In genomic region chr9:43976366-43976765, GRCm38 (mm10) we compare ENCODE assay signal across 23 mouse cellular contexts.
DNase-seq lines count a peak whose midpoint lies in the region; ATAC-seq and TF ChIP-seq lines count a peak whose summit lies in the region.
"Had no signal": no experiment of that assay in that cellular context is flagged by ENCODE, and none has a peak within 500 bp of the region (broad histone marks: within the 10 kb centered on the region; RNA-seq: fewer than 3 reads in every experiment).

No protein-coding gene starts in this region.

- no peak overlapping the region for H3K4me3 ChIP-seq in midbrain, embryonic 11.5 days (ENCODE audit: low read depth, low read length)
- H3K4me3 ChIP-seq in midbrain, embryonic 16.5 days (ENCODE audit: low read depth, low read length) = no peak overlapping the region
- H3K4me3 ChIP-seq in thymus, adult 2 months (ENCODE audit: control insufficient read depth, insufficient read depth, low read length) = no peak overlapping the region
- H3K4me3 ChIP-seq: embryonic facial prominence, embryonic 10.5 days; embryonic facial prominence, embryonic 12.5 days; forebrain, embryonic 13.5 days; forebrain, embryonic 15.5 days had no signal

- DNase-seq in midbrain, embryonic 11.5 days (ENCODE audit: low spot score, missing footprints) = peak; percentile 57
- DNase-seq in thymus, adult 2 months = no peak
- DNase-seq in thymus, adult 18-20 months = no peak
- DNase-seq in frontal cortex, postnatal 25 days (ENCODE audit: low spot score in 2 of 2) = no peak
- DNase-seq in right cerebral cortex, postnatal 25 days = no peak
- DNase-seq: adrenal gland, adult 8-10 months; adrenal gland, postnatal 14 days; adrenal gland, postnatal 36 days; B cell, adult 2 months; cerebellum, adult 11-12 months; cerebellum, adult 2 months; cerebellum, adult 9-10 months; cerebellum, postnatal 10 days; cerebellum, postnatal 25 days had no signal

- WGBS in midbrain, embryonic 11.5 days = 93% methylated on average over 5 of the region's 5 CpGs
- WGBS in midbrain, embryonic 16.5 days = 89% methylated on average over 5 of the region's 5 CpGs
- WGBS in thymus, adult 2 months = 32% methylated on average over 5 of the region's 5 CpGs

- H3K27me3 ChIP-seq in midbrain, embryonic 11.5 days (ENCODE audit: control insufficient read depth, insufficient read depth, low read length) = no peaks in the 10 kb centered on the region
- no peaks in the 10 kb centered on the region for H3K27me3 ChIP-seq in midbrain, embryonic 16.5 days (ENCODE audit: control insufficient read depth, insufficient read depth, low read depth, low read length)
- no peaks in the 10 kb centered on the region for H3K27me3 ChIP-seq in thymus, adult 2 months (ENCODE audit: control insufficient read depth, insufficient read depth, low read length)
- H3K27me3 ChIP-seq: embryonic facial prominence, embryonic 12.5 days; forebrain, embryonic 13.5 days; forebrain, embryonic 15.5 days had no signal

- ATAC-seq in midbrain, embryonic 11.5 days (ENCODE audit: low FRiP score) = no peak
- no peak for ATAC-seq in midbrain, embryonic 16.5 days
- peak; percentile 42 for ATAC-seq in inflammation-experienced regulatory T-cells, adult 6 months
- ATAC-seq: activated CD4-positive, CD25-positive, alpha-beta regulatory T cell, adult 4 months; forebrain, embryonic 13.5 days; forebrain, embryonic 15.5 days; Patski had no signal

- H3K36me3 ChIP-seq in midbrain, embryonic 11.5 days (ENCODE audit: control insufficient read depth, insufficient read depth, low read length) = no peaks in the 10 kb centered on the region
- H3K36me3 ChIP-seq in midbrain, embryonic 16.5 days (ENCODE audit: control insufficient read depth, insufficient read depth, low read length) = no peaks in the 10 kb centered on the region
- H3K36me3 ChIP-seq in thymus, adult 2 months (ENCODE audit: control insufficient read depth, insufficient read depth, low read length) = no peaks in the 10 kb centered on the region
- H3K36me3 ChIP-seq: embryonic facial prominence, embryonic 10.5 days; embryonic facial prominence, embryonic 12.5 days; forebrain, embryonic 15.5 days; G1E had no signal

- H3K27ac ChIP-seq in midbrain, embryonic 11.5 days (ENCODE audit: low read depth, low read length) = no peak overlapping the region
- no peak overlapping the region for H3K27ac ChIP-seq in midbrain, embryonic 16.5 days (ENCODE audit: low read length)
- peak overlapping the region; percentile 61; the same call in 1 of the 2 replicates for H3K27ac ChIP-seq in thymus, adult 2 months (ENCODE audit: control insufficient read depth, insufficient read depth, low read length)
- H3K27ac ChIP-seq: embryonic facial prominence, embryonic 10.5 days; embryonic facial prominence, embryonic 12.5 days; forebrain, embryonic 13.5 days; forebrain, embryonic 15.5 days had no signal

- TF ChIP-seq POLR2A in thymus, adult 2 months (IDR thresholded peaks at IDR 0.05; ENCODE audit: control insufficient read depth, extremely low read depth, insufficient read depth, low read length, poor library complexity) = no peak

- no peaks in the 10 kb centered on the region for H3K4me1 ChIP-seq in midbrain, embryonic 11.5 days (ENCODE audit: control insufficient read depth, insufficient read depth, low read length)
- H3K4me1 ChIP-seq in midbrain, embryonic 16.5 days (ENCODE audit: control insufficient read depth, insufficient read depth, low read length) = no peaks in the 10 kb centered on the region
- H3K4me1 ChIP-seq in thymus, adult 2 months (replicated peaks; ENCODE audit: control insufficient read depth, insufficient read depth, low read length) = peaks cover 21% of the 10 kb centered on the region
- H3K4me1 ChIP-seq: embryonic facial prominence, embryonic 12.5 days; forebrain, embryonic 15.5 days had no signal

- H3K9ac ChIP-seq in midbrain, embryonic 11.5 days (ENCODE audit: low read length) = no peak overlapping the region
- H3K9ac ChIP-seq in midbrain, embryonic 16.5 days (ENCODE audit: low read depth, low read length) = no peak overlapping the region
- H3K9ac ChIP-seq: embryonic facial prominence, embryonic 12.5 days; forebrain, embryonic 13.5 days; forebrain, embryonic 15.5 days had no signal

- no peak for TF ChIP-seq CTCF in thymus, adult 2 months (IDR thresholded peaks at IDR 0.05; ENCODE audit: borderline replicate concordance, control insufficient read depth, extremely low read depth, insufficient read depth, low read length, poor library complexity)

- no peaks in the 10 kb centered on the region for H3K9me3 ChIP-seq in midbrain, embryonic 11.5 days (ENCODE audit: control insufficient read depth, low read length)
- H3K9me3 ChIP-seq in midbrain, embryonic 16.5 days (replicated peaks; ENCODE audit: control insufficient read depth, low read length, poor library complexity, severe bottlenecking) = no peaks in the 10 kb centered on the region
- H3K9me3 ChIP-seq: embryonic facial prominence, embryonic 10.5 days; embryonic facial prominence, embryonic 12.5 days; forebrain, embryonic 13.5 days; forebrain, embryonic 15.5 days; G1E had no signal

- H3K4me2 ChIP-seq in midbrain, embryonic 11.5 days = no peak overlapping the region
- H3K4me2 ChIP-seq in midbrain, embryonic 16.5 days (ENCODE audit: low read length) = no peak overlapping the region
- H3K4me2 ChIP-seq: embryonic facial prominence, embryonic 12.5 days; forebrain, embryonic 13.5 days; forebrain, embryonic 15.5 days had no signal
